Mouse (Mus musculus) spleen, postnatal 4 days (tissue): ENCODE measurements around the gene Gm28308.

ENCODE experiments used
- DNase-seq, 2 experiments: peaks; one replicate each; pipeline ENCODE4 v3.0.0; 2022; ENCODE audit warnings: low spot score in 2 of 2

Gene Gm28308

DNA sequence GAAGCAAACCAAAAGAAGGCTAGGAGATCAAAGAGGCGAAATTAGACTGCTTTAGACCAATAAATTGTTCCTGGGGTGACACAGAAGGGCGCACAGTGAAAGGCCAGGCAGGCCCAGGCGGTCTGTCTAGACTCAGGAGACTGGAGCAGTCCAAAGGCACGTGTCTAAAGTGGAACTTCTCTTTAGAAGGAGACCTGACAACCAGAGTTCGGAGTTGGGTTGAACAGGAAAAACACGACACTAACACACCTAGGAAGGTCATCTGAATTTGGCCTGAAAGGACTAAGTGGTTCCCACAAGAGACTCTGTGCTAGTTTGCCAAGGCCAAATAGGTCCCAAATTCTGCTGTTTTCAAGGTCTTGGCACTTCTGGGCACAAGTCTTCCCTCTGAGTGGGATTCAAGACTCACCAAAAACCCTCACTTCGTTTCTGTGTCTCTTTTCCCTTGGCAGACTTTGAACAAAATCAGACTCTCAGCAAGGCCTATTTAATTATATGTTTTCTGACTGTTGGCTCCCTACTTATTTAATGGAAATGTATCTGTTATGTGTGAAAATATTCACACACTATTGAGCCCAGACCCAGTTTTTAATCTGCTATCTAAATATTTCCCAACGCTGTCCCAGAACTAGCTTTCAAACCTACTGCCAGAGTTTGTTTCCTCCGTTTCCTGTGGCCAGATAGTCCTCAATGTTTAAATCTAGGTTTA, 6.2 kb upstream of the Gm28308 start:
- no peak for DNase-seq

DNA sequence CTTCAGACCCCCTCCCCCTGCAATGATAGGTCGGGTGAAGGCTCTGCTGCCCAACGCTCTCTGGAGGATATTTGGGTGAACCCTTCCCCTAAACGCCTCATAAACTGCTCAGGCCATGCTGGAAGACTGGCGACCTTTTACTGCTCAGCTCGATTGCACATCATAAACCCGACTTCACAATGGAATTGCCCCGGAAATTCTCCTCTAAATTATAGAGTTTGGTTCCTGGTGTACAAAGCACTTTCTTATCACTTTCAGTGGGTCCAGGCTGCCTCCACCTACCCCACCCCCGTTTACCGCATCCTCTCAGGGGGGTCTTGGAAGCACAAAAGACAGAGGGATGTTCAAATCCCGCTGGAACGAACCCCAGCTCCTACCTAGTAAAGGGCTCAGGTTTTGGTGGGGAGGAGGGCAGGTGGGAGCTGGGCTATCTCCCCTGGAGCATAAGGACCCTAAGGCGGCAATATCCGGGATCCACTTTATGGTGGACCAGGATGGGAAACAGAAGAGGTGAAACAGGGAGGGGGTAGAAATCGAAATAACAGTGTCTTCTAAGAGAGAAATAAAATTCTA, 5.6 kb upstream of the Gm28308 start:
- peak in 1 of 2 experiments; percentile 49 for DNase-seq

DNA sequence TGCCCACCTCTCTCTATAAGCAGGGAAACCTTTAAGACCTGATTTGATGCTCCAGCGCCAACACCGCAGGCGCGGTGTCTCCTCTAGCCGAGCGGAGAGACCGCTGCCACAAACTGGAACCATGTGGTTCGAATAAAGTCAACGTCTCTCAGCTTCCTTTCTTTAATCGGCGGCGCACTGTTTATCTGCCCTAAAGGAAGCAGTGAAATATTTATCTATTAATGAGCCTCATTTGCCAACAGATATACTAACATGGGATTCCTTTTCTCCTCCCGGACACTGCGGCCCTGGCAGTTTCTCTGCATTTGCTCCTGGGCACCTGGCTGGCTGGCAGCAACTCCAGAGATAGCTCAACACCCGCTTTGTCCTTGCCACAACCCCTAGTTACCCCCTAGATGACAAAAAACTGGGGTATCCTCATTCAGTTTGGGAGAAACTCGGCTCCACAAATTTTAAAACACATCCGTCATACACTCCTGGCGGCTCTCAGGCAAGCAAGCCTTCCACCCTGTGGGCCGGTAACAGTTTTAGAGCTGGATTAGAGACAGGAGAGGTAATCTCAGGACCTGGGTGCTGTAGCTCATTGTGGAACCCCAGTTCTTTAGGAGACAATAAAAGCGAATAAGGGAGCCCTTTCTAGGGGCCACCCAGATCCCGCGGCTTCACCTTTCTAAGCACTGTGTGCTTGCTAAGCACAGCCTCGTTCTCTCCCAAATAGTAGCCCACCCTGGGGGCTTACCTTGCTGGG, 4.9 kb upstream of the Gm28308 start:
- DNase-seq, result peak in 1 of 2 experiments; percentile 53

DNA sequence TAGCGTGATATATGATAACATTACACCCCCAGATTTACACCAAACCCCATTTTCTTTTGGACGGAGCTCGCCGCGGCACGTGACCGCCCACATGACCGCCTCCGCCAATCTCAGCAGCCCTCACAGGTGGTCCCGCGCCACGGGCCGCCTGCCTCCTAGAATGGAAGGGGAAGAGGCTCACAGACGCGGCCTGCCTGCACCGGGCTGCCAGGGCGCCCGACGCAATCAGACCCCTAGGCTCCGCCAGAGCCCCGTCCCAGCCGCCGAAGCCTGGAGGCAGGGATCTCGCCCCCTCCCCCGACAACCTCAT, 4.3 kb upstream of the Gm28308 start:
- peak in 1 of 2 experiments; percentile 75 for DNase-seq

DNA sequence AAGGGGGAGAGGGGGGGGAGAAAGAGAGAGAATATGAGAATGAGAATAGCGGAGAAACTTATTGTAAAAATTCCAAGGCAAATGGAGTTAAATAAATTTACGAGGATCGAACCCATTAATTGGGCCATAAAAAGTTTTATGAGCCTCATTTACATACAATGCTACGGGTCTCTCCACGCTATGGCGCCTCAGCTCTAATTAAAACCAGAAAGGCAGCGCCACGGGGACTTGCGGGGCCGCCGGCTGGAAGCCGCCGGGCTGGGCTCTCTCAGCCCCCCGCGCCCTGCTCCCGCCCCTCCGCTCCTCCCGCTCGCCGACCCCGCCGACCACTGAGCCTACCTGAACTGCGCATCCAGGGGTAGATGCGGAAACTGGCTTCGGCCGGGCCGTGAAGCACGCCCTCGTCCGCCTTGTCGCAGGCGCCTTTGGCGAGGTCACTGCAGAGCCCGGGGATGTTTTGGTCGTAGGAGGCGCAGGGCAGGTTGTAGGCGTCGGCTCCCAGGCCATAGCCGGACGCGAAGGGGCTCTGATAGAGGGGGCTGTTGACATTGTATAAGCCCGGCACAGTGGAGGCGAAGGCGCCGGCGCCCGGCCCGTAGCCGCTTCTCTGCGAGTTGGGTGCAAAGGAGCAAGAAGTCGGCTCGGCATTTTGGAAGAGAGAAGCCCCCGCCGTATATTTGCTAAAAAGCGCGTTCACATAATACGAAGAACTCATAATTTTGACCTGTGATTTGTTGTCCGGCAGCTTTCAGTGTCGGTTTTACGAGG, 3.7 kb upstream of the Gm28308 start:
- DNase-seq, result peak in 1 of 2 experiments; percentile 63

DNA sequence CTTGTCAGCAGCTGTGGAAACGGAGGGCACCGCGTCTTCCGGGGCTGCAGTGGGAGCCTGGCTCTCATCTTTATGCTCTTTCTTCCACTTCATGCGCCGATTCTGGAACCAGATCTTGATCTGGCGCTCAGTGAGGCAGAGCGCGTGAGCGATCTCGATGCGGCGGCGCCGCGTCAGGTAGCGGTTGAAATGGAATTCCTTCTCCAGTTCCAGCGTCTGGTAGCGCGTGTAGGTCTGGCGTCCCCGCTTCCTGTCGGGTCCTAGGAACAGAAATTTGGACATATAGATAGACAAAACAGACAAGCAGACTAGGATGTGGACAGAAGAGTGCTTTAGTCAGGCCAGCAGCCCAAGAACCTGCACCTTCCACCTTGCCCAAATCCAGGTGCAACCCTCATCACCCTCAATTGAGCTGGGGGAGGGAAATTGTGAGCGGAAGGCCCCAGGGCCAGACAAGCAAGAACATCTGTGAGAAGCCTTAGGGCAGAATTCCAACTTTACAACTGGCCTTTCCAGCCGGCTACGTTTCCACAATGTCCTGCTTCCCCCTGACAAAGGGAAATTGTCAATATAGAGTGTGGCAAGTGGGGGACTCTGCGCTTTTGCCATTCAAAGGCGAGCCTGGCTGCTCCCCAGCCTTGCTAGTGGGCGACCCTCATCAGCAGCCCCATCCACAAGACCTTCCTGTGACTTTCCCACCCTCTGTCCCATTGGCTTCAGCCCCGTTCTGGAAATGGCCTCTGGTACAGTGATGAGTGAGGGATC, 2.8 kb upstream of the Gm28308 start:
- DNase-seq, result peak in 1 of 2 experiments; percentile 57

DNA sequence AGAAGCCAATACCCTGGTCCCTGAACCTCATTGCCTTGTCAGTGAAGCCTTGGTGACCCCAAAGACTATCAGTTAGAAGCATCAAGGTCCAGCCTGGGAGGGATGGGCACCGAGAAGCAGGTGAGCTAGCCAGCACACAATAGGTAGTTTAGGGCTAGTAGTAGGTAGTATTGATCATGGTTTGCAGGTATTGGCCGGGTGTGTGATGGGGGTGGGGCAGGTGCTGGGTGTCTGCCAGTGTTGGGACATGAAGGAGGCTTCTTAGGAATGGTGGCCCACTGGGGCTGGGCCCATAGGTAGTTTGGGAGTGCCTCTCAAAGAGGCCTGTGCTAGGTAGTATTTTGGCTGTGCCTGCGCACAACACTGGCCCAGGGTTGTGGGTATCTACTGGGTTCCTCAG, 1.9 kb upstream of the Gm28308 start:
- peak in 1 of 2 experiments; percentile 55 for DNase-seq

DNA sequence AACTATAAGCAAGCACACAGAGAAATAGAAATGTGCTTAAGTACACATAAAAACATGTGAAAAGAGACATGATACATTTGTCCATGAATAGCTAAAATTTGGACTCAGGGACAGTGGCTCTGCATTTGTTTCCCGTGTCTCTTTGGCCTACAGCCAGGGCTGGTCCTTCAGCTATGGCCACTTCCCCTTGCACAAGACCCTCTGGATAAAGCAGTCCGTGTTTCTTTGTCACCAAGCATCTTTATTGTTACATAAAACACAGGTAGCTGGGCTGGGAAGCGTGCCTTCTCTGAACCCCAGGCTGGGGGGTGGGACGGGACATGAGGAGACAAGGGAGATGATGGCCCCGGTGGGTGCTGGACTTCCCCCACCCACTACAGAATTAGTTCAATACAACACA, 1.1 kb upstream of the Gm28308 start:
- DNase-seq, result no peak

DNA sequence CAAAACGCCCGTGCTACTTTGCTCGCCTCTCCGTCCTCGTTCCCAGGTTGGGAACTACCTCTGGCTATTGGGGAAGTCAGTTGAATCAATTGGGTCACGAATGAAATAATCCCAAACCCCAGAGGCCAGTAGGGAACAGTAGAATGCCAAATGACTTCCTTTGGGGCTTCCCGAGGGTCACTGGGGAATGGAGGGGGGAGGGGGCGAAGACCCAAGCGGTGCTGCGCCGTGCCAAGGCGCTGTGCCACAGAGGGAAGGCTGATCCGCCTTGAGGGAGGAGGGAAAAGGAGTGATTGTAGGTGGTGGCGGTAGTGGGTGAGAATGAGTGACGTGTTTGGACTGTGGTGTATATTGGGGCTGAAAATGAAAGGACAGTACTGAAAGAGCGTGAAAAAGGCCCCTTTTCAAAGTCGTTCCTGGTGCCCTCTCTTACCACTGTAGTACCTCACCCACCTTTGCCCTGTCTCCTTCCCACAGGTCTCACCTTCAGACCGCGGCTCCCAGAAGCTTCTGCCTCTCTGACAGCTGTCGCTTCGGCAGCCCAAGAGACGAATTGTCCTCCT, 502 bp downstream of the Gm28308 start:
- no peak for DNase-seq

DNA sequence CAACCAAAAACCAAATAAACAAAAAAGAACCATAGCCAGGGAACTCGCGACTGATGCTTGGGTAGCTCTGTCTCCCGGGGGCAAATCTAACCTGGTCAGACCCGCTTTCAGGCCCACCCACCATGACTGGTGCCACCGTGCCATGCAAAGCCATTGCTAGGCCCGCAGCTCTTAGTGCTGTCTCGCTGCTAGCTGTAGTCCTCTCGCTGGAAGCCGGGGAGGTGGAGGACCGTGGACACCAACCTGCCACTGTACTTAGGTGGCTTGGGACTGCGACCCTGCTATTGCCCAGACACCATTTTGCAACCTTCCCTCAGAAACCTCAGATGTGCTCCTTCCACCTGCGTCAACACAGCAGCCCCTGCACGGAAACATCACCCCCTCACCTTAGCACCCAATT, 1.2 kb downstream of the Gm28308 start:
- no peak for DNase-seq

DNA sequence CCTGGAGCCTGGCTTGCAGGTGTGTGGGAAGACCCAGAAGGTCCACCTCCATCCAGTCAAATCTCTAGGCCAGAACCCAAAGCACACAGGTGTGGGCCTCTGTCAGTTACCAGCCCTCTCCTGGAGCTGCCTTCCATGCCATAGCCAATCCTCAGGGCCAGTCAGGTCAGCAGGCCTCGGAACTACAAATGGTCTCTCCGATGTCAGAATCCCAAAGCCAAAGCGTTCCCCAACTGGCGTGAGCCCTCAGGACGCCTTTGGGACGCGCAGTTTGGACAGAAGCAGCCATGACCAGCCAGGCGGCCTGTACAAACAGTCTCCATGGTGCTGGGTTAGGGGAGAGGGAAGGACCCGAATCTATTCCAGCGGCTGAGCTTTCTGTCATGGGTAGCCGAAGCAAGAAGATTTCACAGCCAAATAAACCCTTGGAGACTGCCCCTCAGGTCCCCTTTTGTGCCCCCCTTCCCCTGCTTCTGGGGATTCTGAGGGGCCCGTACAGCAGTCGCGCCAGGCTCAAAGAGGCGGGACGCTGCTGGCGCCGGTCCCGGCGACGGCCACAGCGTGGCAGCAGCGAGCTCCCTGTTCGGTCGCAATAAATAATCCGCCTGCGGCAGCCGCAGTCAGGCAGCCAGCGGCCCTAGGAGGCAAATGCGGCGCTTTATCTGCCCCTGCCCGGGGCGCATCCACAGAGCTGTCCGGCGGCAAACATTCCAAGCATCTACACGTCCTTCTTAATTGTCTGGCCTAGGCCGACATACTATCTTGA, 1.8 kb downstream of the Gm28308 start:
- DNase-seq, result peak; percentile 58 to 84

DNA sequence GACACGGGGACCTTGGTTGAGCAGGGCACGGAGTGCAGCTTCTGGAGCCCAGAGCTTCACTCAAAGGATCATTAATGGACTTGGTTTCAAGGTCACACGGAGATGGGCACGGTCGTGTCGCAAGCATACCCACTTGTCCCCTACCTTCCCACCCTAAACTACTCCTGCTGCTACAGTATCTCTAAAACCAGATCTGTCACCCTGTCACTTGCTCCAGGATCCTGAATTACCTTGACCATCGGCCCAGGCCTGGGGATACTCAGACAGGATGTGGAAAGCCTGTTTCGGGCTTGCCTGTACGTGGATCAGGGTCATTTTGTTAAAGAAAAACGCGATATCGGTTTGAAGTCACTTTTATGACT, 3.5 kb downstream of the Gm28308 start:
- DNase-seq, result no peak

DNA sequence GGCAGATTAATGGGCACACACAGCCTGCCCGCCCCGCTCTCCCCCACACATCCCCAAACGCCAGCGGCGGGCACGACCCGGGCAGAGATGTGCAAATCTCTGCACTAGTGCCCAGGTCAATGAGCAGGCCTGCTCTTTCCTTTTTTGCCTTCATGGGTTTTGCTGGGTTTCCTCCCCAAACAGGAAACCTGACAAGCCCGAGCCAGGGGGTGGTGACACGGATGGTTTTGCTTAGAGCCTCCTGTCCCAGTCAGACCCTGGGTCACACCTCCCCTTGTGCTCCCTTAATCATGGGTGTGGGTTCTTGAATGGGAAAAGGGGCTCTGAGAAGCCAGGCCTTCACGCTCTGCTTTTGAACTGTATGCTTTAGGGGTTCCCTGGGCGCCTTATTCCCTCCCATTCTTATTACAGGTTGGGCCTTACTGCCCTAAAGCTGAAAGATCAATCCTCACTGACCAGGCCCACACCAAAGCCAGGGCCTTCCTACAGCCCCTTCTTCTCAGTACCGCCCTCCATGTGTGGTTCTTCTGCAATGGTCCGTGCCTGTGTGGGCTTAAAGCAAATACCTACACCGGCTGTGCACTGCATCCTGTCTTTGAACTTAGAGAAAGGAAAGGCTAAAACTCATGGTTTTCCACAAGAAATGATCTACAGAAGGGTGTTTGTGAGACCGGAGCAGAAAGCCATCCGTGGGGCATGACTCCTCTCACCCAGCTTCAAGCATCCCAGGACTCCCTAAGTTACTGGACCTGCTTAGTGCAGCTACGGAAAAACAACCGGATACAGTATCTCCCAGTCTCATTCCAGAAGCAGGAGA, 4.1 kb downstream of the Gm28308 start:
- DNase-seq, result peak in 1 of 2 experiments; percentile 55

DNA sequence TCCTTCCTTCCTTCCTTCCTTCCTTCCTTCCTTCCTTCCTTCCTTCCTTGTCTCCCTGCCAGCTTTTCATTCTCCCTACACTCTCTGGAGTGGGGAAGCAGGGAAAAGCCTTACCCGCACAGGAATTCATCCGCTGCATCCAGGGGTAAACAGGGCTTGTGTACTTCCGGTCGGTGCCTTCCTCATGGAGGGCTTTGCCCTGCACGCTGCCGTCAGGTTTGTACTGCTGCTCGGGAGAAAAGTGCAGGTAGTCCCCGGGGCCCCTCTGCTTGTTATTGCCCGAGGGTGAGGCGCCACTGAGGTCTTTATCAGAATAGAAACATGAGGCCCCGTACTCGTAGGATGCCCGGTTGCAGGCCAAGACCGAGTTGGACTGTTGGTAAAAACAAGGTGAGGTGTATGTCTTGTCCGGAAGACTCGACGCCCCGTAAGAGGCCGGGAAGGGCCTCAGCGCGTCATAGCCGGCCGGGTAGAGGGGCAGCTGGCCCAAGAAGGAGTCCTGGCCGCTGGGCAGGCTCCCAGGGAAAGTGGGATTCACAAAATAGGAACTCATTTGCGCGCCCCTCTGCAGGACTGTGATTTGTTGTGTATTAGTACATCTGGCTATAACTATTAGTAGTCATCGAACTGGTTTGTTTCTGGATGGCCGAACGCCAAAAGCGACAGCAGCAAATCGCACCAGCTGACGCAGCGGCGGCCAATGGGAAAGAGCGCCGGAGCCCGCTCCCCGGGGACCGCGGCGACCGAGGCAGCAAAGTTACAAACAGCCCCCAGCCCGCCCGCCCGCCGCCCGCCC, 4.9 kb downstream of the Gm28308 start, which contains the start of gene Hoxa6:
Gene Hoxa6 (minus strand): TSS at position 651 of the 796 bp plus-strand sequence.
- DNase-seq, result no peak

DNA sequence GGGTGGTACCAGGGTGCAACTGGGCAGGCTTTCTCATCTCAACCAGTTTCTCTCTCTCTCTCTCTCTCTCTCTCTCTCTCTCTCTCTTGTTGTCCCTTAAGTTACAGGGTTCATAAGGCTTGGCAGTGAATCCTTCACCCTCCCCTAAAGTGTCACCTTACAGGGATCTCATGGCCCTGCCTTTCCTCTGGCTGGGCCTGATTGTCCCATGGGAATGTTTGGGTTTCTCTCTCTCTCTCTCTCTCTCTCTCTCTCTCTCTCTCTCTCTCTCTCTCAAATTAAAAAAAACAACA, 5.5 kb downstream of the Gm28308 start:
- no peak for DNase-seq

DNA sequence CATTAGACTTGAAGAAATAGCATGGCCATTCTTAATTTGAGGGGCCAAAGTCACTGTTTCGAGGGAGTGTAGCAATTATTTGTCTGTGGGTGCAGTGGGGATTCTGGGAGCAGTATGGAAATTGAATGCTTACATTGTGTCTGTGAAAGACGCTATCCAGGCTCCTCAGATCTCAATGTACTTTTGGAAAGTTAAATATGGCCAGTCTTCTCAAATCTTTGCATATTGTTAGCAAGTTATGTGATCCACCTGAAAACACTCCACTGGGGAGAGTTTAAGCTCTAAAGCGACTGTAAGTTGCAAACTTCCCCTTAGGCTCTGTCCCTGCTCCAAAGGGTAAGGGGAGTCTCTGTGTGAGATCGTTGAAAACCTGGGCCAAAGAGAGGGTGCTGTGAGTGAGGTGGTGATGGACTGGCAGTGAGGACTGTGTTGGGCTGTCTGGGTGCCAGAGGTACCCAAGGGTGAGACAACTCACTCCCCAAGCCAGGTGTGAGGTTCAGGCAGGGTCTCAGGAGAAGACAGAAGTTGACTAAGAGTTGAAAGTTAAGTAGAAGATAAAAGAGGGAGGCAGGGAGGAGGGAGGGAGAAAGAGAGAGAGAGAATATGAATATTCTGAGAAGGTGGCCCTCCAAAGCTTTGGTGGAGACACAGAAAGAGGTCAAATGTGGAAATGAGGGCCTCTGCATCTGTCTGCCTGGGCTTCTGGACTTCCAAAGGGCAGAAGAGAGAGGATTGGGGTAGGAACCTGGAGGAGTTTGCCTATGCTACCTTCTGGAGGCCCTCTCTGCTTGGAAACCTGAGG, 6.1 kb downstream of the Gm28308 start:
- no peak for DNase-seq

DNA sequence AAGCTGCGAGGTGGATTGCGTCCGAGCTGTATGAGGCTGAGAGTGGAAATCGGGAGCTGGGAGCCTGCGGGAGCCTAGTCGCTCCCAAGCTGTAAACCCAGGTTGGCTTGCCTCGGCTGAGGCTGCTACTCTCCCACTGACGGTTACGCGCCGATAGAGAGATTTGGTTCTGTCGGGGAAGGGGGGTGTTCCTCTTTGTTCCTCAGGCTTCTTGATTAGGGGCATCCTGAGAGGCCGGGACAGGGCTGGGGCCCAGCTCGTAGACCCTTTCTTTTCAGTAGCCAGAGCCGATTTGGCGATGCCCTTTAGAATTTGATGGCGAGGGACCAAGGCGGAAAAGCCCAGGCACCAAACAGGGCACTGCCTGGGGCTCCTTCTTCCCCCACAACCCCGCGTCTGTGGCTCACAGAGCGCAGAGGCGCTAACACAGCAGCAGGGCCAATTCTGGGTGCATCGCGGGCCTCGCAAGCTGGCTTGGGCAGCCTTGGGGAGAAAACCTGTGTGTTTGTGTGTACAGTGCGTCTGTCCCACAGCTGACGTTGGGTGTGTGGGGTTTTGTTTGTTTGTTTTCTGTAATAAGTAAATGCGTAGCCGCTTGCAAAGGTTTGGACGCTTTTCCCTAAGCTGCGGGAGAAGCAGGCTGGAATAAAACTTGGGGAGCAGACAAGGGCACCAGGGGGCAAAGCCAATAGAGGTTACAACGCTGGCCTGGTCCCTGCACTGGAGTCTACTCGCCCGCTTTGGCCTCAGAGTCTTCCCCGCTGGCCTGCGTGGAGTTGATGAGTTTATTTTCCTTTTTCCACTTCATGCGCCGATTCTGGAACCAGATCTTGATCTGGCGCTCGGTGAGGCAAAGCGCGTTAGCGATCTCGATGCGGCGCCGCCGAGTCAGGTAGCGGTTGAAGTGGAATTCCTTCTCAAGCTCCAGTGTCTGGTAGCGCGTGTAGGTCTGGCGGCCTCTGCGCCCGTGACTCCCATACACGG, 7.2 kb downstream of the Gm28308 start:
- DNase-seq, result peak in 1 of 2 experiments; percentile 55
